Mouse (Mus musculus) frontal cortex, postnatal 10 days (tissue): ENCODE data around the gene Tob2.

ENCODE experiments used
- DNase-seq, 2 experiments: peaks; one replicate each; pipeline ENCODE4 v3.0.0; 2022; ENCODE audit warnings: low spot score in 2 of 2, mixed read lengths in 1 of 2

Tob2 gene

GRCm38 (mm10) chr15:81812287-81812686 is 46.3 kb downstream of the Tob2 start:
- DNase-seq: no peak

GRCm38 (mm10) chr15:81811599-81811996 is 47.0 kb downstream of the Tob2 start:
- no peak for DNase-seq

GRCm38 (mm10) chr15:81810671-81811598 is 47.7 kb downstream of the Tob2 start:
- peak; percentile 97 to 99 for DNase-seq

GRCm38 (mm10) chr15:81810150-81810549 is 48.4 kb downstream of the Tob2 start:
- peak; percentile 76 to 83 for DNase-seq

GRCm38 (mm10) chr15:81809550-81809949 is 49.0 kb downstream of the Tob2 start:
- no peak for DNase-seq

- no peak for DNase-seq
Observed at GRCm38 (mm10) chr15:81808799-81809198, 49.8 kb downstream of the Tob2 start.

GRCm38 (mm10) chr15:81806621-81807404 is 51.8 kb downstream of the Tob2 start:
- no peak for DNase-seq

GRCm38 (mm10) chr15:81805624-81806023 is 53.0 kb downstream of the Tob2 start:
- DNase-seq: no peak

GRCm38 (mm10) chr15:81804883-81805282 is 53.7 kb downstream of the Tob2 start:
- no peak for DNase-seq

- no peak for DNase-seq
Observed at GRCm38 (mm10) chr15:81804172-81804571, 54.4 kb downstream of the Tob2 start.

GRCm38 (mm10) chr15:81803425-81803951 is 55.1 kb downstream of the Tob2 start:
- no peak for DNase-seq

GRCm38 (mm10) chr15:81802941-81803351 is 55.6 kb downstream of the Tob2 start:
- peak in 1 of 2 experiments; percentile 74 for DNase-seq

GRCm38 (mm10) chr15:81802001-81802890 is 56.4 kb downstream of the Tob2 start, which contains the start of gene Tef:
TSS of gene Tef (plus strand) at chr15:81802421.
- peak; percentile 99 to 100 for DNase-seq

- DNase-seq: no peak
Observed at GRCm38 (mm10) chr15:81800391-81800790, 58.2 kb downstream of the Tob2 start.

GRCm38 (mm10) chr15:81798421-81798820 is 60.2 kb downstream of the Tob2 start:
- DNase-seq: no peak
